Mouse (Mus musculus) cerebral cortex, adult 2 months (tissue): ENCODE measurements around the gene Snapc4.

Experiments
- WGBS: fragments of 180-500 bp; shearing (Covaris S2); methylation state at CpG from one replicate; pipeline ENCODE4 v1.1.7; 2018; 5-methylcytosine and 5-hydroxymethylcytosine counted together

The Snapc4 gene

GRCm38 (mm10) chr2:26341510-26341981, 38.9 kb downstream of the Snapc4 start:
- 44% methylated on average over 2 of the region's 2 CpGs for WGBS

DNA sequence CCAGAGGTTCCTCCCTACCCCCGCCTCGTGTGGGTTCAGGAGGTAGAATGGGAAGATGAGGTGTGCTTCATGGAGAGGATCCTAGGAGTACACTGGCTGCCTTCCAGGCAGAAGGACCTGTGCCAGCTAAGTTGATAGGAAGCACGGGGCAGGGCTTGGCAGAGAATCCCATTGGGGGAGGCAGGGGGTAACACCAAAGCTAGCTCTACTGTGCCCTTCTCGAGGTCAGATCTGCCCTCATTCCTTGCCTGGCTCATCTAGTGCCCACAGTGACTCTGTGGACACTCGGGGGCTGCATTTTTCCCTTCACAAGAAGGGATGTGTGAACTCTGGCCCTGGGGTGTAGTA, 41.3 kb downstream of the Snapc4 start:
- 67% methylated on average over 5 of the region's 5 CpGs for WGBS

- WGBS = 59% methylated on average over 9 of the region's 13 CpGs
Measured at GRCm38 (mm10) chr2:26338302-26339203, 41.9 kb downstream of the Snapc4 start.

GRCm38 (mm10) chr2:26330702-26331101, 49.8 kb downstream of the Snapc4 start:
- WGBS = 60% methylated on average over 6 of the region's 6 CpGs

DNA sequence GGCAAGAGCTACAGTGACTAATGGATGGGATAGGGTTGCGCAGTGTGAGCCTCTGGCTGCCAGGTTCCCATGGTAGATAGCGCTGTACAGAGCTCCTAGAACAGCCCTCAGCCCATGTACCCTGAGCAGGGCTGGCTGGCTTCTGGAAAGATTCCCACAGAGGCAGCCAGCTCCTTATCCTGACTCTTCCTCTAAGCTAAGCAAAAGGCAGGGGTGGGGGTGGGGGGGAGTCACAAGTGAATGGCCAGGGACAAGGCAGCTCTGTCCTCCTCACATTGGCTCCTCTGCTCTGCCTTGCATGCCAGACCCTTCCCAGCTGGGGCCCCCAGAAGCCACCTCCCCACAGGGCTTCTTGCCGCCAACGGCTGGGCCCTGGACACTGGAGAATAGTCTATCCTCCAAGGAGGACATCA, 50.4 kb downstream of the Snapc4 start:
- 73% methylated on average over 4 of the region's 4 CpGs for WGBS

DNA sequence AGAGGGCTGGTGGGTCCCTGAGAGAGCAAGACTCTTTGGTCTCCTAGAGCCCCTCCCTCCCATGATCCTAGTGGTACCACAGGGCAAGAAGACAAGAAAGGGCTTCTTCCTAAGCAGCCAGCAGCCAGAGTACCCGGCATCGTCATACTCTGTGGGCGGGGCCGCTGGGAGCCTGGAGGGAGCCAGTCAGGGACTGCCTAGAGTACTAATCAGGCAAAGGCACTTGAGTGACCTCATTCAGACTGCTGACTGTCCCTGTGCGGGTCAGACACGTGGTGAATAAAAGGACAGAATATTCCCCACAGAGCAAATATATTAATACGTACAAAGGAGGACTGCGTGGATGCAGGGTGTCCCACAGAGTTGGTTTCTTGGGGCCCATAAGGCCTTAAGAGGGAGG, 51.1 kb downstream of the Snapc4 start:
- 53% methylated on average over 8 of the region's 8 CpGs for WGBS

- WGBS = 87% methylated on average over 4 of the region's 4 CpGs
Measured at GRCm38 (mm10) chr2:26327852-26328251, 52.6 kb downstream of the Snapc4 start.

DNA sequence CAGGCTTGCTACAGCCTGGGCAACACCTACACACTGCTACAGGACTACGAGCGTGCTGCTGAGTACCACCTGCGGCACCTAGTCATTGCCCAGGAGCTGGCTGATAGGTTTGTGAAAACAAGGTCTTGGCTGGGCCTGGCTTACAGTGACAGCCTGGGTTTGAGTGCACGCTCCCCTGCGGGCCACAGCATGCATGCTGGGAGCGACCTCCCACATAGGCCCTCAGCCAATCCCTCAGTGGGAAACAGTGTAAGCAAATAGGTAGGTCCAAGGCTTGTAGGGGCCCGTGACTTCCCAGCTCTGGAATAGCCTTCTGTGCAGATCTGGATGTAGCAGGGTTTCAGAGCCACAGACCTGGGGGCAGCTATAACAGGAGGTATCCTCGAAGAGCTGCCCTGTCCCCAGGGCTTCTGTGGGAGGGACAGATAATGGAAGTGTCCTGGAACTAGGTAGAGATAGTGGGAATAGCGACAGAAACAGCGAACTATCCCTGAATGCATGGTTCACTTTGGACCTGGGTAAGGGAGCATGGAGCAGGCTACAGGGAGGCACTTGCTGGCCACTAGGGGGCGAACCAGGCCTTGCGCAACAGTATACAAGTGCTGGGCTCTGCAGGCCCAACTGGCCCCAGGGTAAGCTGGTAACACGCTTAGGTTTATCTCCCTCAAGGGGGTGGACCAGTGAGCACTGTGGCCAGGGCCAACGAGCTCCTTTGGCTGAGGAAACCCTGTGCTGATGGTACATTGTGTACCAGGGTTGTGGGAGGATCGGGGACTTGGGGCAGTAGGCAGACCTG, 54.9 kb downstream of the Snapc4 start:
- 59% methylated on average over 15 of the region's 15 CpGs for WGBS

- 57% methylated on average over 2 of the region's 2 CpGs for WGBS
Measured at GRCm38 (mm10) chr2:26324917-26325316, 55.5 kb downstream of the Snapc4 start.

GRCm38 (mm10) chr2:26323589-26324325, 56.7 kb downstream of the Snapc4 start:
- 92% methylated on average over 13 of the region's 13 CpGs for WGBS

DNA sequence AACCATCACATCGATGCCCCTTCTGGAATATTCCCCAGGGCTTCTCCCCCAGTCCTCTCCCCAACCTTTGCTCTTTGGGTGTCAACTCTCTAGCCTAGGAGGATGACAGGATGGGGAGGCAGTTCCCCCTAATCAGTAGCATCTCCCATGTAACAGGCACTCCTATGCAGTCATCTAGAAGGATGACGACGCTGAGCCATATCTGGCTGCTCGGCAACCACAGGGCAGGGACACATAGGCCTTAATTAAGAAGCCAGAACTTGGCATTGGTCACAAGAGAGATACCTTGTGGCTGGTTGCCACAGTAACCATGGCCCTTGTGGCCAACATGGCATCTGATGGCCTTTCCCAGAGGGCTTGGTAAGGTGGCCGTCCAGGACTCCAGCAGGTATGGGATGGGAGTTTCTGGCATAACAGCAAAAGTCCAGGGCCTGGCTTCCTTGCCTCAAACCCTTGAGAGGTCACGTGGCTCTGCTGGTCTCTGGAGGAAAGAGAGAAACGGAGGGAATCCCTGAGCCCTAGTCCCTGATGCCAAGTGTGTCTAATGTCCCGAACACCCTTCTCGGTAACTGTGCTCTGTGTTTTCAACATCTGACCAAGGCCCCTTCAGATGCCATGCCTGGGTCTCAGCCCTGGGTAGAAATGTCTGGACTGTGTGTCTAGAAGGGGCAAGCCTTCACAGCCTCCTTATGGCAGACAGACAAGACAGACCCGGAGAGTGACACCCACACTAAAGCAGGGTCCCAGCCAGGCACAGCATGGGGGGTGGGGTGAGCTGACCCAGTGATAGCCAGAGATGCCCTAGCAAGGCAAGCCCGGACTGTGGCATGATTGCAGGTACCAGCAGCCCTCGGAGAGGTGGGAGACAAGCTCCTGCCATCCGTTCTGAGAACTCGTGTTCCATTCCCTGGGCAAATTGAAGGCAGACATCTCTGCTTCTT, 59.9 kb downstream of the Snapc4 start:
- WGBS = 81% methylated on average over 14 of the region's 14 CpGs

- 90% methylated on average over 13 of the region's 13 CpGs for WGBS
Measured at GRCm38 (mm10) chr2:26319519-26320244, 60.8 kb downstream of the Snapc4 start.

GRCm38 (mm10) chr2:26319109-26319508, 61.3 kb downstream of the Snapc4 start:
- WGBS = 69% methylated on average over 9 of the region's 9 CpGs

DNA sequence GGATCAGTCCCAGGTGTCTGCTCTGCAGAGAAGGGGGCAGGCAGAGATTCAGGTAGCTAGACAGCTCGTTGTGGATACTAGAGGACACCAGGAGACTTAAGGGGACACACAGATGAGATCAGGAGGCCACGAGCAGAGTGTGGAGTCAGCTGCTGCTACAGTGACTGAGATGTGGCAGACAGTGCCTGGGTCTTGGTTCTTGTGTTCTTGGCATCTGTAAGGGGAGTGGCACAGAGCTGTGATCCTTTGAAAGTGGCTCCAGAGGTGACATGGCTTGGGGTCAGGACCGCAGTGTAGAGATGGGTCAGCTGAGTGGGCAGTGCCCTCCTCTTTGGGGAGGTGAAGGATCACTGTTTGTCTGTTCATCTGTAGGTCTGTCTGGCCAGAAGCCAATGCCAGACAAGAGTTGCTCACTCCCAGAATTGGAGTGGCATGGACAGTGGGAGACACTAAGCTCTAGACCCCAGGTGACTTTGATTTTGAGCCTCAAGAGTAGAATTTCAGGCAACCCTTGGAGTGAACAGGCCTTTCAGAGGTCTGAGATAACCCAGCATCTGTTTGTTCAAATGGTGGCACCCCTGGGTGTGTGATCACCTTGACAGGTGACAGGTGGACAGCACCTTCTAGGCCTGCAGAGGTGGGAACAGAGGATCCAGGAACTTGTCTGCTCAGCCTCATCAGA, 62.3 kb downstream of the Snapc4 start:
- WGBS = 94% methylated on average over 3 of the region's 3 CpGs

DNA sequence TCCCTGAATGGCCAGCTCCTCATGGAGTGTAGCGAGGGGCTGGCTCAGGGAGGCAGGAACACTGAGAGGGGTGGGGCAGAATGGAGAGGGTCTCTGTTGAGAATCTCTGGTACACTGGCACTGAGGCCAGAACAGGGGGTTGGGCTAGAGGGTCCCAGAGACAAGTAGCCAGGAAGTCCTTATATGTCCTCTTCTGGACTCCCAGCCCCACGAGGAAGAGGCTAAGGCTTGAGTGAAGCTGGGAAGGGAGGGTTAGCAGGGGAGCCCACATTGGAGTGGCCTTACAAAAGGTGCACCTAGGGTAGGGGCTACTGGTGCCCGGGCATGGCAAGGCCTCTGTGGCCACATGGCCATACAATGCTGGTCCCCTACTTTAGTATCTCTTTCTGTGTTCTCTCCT, 63.1 kb downstream of the Snapc4 start:
- 75% methylated on average over 3 of the region's 3 CpGs for WGBS

GRCm38 (mm10) chr2:26316576-26317246, 63.7 kb downstream of the Snapc4 start:
- WGBS = 36% methylated on average over 9 of the region's 9 CpGs

- WGBS = 3% methylated on average over 11 of the region's 11 CpGs
Measured at GRCm38 (mm10) chr2:26315925-26316311, 64.5 kb downstream of the Snapc4 start.

DNA sequence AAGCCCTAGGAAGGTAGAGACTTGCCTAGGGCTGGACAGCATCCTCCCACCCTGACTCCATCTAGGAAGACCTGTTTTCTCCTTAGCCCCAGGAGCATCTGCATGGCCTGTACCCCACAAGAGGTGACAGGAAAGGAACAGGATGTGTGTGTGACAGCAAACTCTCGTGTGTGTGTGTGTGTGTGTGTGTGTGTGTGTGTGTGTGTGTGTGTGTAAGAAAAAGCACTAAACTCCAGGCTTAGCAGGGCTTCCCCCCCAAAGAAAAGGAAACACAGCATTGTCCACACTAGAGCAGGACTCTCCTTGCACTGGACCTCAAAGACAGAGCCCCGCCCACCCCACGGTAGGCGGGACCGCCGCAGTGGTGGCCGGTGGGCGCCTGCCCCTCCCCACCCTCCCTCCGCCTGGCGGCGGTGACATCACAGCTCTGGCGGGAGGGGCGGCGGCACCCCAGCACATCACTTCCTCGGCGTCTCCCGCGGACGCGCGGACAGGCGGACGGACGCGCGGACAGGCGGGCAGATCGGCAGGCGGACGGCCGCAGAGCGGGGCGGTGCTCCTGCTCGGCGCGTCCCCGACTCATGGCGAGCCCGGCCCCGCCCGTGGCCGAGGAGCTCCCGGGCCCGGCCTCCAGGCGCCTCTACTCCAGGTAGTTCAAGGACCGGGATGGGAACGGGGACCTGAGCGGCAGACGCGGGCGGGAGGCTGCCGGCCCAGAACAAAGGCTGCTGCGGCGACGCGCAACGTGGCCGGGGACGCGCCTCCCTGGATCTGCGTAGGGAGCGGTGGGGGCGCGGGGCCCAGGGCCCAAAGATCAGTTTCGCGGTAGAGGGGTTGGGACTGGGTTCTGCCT, 65.2 kb downstream of the Snapc4 start, which contains the start of gene Gpsm1:
Gene Gpsm1, plus strand, starts transcription at position 444 of the 853 bp plus-strand sequence.
- under 1% methylated on average over 65 of the region's 66 CpGs for WGBS
